Mouse (Mus musculus) olfactory bulb, adult 2 months (tissue): Measurements from ENCODE around the gene Adgre5.

Experiments
- CTCF ChIP-seq: fragments of 200-500 bp; IDR thresholded peaks from 2 replicates; pipeline ENCODE4 v1.5.1; 2012; ENCODE audit warnings: low read depth, mild to moderate bottlenecking, low read length, moderate library complexity; ENCODE audit not compliant: insufficient read depth
- POLR2A ChIP-seq: fragments of 200-500 bp; IDR thresholded peaks from 2 replicates; pipeline ENCODE4 v1.6.1; 2012; ENCODE audit warnings: mild to moderate bottlenecking, low read depth, low read length, moderate library complexity; ENCODE audit not compliant: insufficient read depth

- TF ChIP-seq POLR2A (no peak), CTCF (no peak)
Observed at GRCm38 (mm10) chr8:83693609-83694236, 47.4 kb downstream of the Adgre5 start.
